Mouse (Mus musculus) thymus, postnatal 14 days (tissue): Measurements from ENCODE around the gene Olfr1417.
A peak's percentile ranks its signal among the peaks of the same experiment; 100 is the strongest.
"Not testable (repeated sequence)": the region's sequence is repeated elsewhere in the genome, so short reads cannot be mapped to it uniquely, and the experiment has no call there.

ENCODE experiments used
- DNase-seq: peaks from one replicate; pipeline ENCODE4 v3.0.0; 2021

Olfr1417 gene

GRCm38 (mm10) chr19:11839119-11839518 is at the start of gene Olfr1417:
TSS of gene Olfr1417 (minus strand) at chr19:11839219.
- DNase-seq, result no peak

GRCm38 (mm10) chr19:11886265-11886664 is 47.2 kb upstream of the Olfr1417 start, which contains the start of gene Olfr1420:
TSS of gene Olfr1420 (plus strand) at chr19:11886565.
- DNase-seq, result no peak

GRCm38 (mm10) chr19:11878404-11878803 is 39.4 kb upstream of the Olfr1417 start:
- not testable (repeated sequence) for DNase-seq

DNA sequence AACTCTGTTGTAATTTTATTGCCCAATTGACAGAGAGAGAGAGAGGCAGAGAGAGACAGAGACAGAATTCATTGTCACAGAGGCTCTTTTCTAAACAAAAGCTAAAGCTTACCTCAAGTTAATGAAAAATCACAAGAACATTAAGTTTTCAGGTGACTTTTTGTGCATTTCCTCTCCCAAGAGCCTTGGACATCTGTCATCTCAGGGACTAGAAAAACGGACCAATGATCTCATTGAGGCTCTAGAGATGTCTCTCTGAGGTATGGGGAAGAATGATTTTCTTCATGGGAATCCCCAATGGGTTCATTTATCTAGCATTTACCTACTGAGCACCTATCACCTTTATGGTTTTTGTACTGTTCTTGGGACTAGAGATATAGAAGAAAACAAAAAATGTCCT is 36.0 kb upstream of the Olfr1417 start, which contains the start of gene Olfr1419:
Gene Olfr1419 (minus strand): TSS at position 101 of the 400 bp plus-strand sequence.
- DNase-seq, result no peak

DNA sequence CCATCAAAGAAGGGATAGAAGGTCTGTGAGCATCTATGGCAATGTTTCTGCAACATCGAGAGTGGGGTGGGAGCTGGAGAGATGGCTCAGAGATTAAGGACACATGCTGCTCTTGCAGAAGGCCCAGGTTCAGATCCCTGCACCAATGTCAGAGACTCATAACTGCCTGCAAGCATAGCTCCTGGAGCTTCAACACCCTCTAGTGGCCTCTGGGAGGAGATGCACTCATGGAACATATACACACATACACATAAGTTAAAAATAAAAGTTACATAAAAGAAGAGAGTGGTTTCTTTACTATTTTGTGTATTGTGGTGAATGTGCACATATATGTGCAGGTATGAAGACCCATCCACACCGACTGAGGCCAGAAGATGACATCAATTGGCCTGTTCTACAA is 28.8 kb upstream of the Olfr1417 start:
- no peak for DNase-seq

GRCm38 (mm10) chr19:11860966-11861365 is 21.9 kb upstream of the Olfr1417 start, which contains the start of gene Olfr1418:
TSS of gene Olfr1418 (minus strand) at chr19:11861066.
- no peak for DNase-seq

GRCm38 (mm10) chr19:11856506-11856905 is 17.5 kb upstream of the Olfr1417 start:
- DNase-seq, result no peak

- no peak for DNase-seq
These were observed 15.8 kb upstream of the Olfr1417 start for GRCm38 (mm10) chr19:11854821-11855220.

DNA sequence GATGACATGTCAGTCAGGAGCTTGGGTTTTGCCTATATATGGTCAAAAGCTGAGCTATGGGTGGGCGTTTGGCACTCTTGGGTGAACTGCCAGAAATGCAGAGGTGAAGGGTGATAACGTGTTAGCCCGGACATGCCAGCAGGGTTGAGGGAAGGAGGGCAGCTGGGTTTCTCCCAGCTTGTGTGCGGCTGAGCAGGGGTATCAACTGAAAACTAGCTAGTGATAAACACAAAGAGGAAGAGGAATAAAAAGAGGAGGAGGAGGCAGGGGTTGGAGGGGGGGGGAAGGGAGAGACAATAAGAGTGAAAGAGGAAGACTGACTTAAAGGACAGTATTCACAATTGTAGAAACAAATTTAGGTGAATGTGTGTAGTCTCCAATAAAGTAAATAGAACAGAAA is 13.6 kb upstream of the Olfr1417 start:
- no peak for DNase-seq

GRCm38 (mm10) chr19:11846333-11846732 is 7.3 kb upstream of the Olfr1417 start:
- no peak for DNase-seq

DNA sequence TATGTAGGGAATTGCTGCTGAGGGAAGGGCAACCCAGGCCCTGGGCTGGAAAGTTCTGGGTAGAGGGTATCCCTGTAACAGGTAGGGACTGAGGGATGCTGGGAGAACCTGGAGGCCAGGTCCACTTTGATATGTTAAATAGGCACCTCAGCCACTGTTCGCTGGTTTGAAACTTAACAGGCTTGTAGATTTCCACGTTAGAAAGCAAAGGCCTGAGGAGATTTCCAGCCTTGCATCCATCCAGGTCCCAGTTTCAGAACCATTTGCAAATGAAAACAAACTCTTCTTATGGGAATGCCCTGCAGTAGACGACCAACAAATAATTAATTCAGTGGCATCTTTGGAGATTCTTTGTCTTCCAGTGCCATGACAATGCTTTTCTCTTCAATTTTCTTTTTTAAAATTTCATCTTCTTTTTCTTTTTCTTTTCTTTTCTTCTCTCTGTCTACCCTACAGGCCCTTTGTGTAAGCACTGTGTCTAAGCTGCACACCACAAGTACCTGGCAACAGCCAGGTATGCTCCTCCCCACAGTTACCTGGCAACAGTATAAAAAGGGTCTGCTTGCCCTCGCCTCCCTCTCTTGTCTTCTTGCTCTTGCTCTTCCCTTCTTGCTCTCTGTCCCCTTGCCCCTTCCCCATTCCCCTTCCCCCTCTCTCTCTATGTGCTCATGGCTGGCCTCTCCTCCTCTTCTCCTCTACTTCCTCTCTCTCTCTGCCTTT is 15.5 kb downstream of the Olfr1417 start:
- no peak for DNase-seq

DNA sequence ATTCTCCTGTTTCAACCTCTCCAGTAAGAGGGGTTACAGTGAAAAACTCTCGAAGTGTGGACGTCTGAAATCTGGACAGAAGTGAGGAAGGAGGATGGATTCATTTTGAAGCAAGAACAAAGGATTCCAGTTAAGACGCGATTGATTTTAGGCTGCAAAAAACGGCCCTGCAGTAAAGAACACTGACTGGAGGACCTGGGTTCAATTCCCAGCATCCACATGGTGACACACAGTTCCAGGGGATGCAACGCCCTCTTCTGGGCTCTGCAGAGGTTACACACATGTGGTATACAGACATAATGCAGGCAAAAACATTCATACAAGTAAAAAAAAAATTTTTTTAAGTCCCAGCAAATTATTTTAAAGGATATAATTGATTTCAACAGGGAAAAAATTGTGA is 18.8 kb downstream of the Olfr1417 start:
- DNase-seq, result no peak

- peak; percentile 76 for DNase-seq
These were observed 19.2 kb downstream of the Olfr1417 start for GRCm38 (mm10) chr19:11819800-11820199.

DNA sequence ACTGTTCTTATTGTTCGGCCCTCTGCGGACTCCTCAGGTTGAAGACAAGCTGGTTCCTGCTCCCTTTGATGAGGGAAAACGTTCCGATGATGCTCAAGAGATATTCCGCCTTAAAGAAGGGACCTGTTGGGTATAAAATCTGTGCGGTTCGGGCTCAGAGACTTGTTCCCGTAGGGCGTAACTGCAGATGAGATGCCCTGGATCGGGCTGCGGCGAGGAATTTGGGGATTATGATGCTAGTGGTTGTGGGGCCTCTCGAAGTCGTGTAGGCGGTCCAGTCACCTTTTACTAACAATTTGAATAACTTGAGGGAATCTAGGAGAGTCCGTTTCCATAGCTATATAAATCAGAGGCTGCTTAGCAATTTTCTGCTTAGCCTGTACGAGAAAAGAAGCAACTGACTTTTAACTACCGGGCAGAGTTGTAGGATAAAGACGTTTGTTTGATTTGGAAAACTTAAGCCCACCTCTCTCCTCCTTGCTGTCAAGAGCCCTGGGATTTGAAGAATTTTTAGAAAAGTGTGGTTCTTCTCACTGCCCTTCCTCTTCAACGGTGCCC is 19.8 kb downstream of the Olfr1417 start, which contains the start of gene Stx3:
Gene Stx3 (minus strand): TSS at position 261 of the 558 bp plus-strand sequence.
- DNase-seq, result no peak

GRCm38 (mm10) chr19:11818199-11819142 is 20.5 kb downstream of the Olfr1417 start:
- peak; percentile 42 for DNase-seq

DNA sequence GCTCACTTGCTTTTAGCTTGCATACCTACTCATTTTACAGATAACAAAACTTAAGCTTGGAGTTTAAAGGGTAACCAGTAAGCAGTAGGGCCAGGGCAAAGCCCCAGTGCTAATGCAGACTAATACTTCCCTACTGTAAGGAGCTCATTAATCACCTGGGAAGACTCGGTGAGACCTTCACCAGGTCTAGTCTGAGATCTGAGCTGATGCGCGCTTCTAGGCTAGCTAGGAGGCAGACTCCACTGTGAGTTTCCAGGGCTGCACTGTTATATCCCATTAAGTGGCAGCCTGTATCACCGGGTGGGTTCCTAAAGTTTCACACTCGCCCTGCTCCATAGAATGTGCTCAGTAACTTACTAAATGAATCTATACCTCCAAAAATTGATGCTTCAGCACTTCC is 21.4 kb downstream of the Olfr1417 start:
- DNase-seq, result no peak

DNA sequence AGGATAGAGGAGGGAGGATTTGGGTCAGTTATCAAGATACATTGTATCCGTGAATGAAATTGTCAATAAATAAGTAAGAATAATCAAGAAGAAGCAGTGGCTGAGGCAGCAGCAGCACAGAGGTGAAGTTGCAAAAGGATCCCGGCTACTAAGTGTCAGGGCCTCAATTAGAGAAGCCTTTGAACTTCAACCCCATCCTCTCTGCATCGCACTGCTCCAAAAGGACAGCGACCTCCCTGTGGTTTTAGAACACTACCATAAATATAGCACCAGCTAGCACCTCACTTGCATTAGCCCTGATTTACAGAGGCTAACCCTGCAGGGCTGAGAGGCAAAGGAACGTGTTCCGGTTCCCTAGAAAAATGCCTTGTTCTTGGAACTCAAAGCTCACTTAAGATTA is 22.3 kb downstream of the Olfr1417 start:
- no peak for DNase-seq

GRCm38 (mm10) chr19:11814742-11815333 is 24.2 kb downstream of the Olfr1417 start:
- no peak for DNase-seq

DNA sequence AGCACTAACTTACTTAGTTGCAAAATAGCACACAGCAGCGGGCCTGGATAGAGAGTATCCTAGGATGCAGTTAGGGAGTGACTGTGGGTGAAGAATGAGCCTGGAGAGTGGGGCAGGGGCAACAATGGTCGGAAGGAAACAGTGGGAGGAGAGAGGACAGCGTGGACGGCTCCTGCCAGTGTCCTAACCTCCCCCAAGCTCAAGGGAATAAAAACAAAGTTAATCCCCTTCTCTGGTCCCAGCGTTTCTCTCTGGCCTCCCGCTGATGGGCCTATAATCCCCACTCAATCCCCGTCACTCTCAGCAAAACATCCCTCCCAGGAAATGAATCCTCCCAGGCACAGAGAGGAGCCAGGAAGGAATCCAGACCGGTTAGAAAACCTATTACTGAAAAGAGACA is 25.4 kb downstream of the Olfr1417 start:
- DNase-seq, result no peak

GRCm38 (mm10) chr19:11813136-11813535 is 25.9 kb downstream of the Olfr1417 start:
- no peak for DNase-seq

DNA sequence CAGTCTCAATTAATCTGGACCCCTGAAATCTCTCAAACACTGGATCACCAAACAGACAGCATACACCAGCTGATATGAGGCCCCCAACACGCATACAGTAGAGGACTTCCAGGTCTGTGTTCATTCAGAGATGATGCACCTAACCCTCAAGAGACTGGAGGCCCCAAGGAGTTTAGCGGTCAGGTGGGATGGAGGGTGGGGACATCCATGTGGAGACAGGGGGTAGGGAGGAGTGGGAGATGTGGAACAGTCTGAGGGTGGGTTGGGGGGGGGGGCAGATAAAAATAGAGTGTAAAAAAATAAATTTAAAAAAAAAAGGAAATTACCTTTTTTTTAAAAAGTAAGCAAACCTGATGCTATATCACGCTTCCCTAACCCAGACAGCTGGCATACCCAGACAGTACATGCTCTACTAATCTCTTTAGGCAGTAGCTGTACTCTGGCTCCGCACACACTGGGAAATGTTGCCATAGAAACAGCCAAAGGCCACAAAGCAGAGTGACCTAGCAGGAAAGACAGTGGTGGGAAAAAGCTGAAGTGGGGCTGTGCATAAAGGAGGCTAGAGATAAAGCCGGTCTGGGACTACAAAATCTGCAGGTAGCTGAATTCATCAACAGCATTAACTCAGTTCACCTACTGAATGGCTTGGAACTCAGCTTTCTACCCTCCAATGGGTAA is 27.2 kb downstream of the Olfr1417 start:
- DNase-seq, result no peak

- DNase-seq, result no peak
These were observed 28.2 kb downstream of the Olfr1417 start for GRCm38 (mm10) chr19:11810856-11811255.
